Mouse (Mus musculus) left cerebral cortex, adult 9 months (tissue): Measurements from ENCODE around the gene Grin1.

Experiments
- DNase-seq, 2 experiments: peaks; one replicate each; pipeline ENCODE4 v3.0.0; 2022; ENCODE audit warnings: low spot score in 2 of 2

The Grin1 gene

DNA sequence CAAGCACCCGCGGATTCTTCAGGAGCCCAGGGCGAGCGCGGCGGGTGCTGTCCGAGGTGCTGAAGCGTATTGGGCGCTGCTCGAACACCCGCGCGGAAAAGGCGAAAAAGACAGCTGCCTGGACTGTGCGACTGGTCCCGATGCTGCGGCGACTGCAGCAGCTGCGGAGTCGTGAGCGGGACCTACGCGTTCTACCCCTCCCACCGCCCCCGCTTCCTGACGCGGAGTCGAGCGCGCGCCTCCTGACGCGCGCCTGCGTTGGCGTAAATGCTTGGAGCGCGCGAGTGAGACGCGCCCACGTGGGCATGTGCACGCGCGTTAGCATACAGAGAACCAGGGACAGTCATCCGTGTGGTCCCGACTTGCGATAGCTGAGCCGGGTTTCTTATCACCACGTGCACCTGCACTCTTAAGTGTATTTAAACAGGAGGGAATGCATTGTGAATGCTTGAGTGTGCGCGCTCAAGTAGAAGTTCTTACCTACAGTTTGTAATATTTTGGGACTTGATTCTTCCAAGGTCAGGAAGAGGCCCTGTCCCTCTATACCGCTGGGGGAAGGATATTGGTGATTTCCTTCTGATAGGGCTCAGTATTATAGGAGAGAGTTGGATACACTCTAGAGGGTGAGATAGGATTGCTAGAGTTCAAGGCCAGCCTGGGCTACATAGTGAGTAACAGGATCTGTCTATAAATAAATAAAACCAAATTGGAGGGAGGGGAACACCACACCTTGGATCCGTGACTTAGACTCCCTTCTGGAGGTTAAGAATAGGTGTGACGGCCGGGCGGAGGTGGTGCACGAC is at the start of gene Grin1:
Gene Grin1, minus strand, starts transcription at position 217 of the 803 bp plus-strand sequence.
- DNase-seq, result peak; percentile 80 to 92

- DNase-seq, result peak in 1 of 2 experiments; percentile 62
These were observed 46.2 kb upstream of the Grin1 start, which contains the start of gene Uap1l1 for GRCm38 (mm10) chr2:25365091-25365761. Gene Uap1l1, minus strand, starts transcription at chr2:25365682.

DNA sequence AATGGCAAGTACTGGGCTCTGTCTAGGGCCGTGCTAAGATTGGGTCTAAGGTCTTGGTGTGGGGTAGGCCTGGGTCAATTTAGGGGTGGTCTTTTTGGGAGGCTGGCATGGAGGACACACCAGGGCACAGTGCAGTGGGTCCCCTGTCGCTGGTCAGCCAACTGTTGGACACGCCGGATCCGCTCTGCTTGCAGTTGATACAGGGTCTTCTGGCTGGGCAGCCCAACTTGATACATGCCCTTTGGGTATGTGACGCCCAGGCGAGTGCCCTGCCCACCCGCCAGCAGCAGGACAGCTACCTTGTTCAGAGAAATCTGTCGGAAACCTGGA is 45.7 kb upstream of the Grin1 start:
- DNase-seq, result no peak

GRCm38 (mm10) chr2:25364313-25364712 is 45.3 kb upstream of the Grin1 start:
- DNase-seq, result no peak

GRCm38 (mm10) chr2:25363478-25364178 is 44.6 kb upstream of the Grin1 start:
- DNase-seq, result no peak

DNA sequence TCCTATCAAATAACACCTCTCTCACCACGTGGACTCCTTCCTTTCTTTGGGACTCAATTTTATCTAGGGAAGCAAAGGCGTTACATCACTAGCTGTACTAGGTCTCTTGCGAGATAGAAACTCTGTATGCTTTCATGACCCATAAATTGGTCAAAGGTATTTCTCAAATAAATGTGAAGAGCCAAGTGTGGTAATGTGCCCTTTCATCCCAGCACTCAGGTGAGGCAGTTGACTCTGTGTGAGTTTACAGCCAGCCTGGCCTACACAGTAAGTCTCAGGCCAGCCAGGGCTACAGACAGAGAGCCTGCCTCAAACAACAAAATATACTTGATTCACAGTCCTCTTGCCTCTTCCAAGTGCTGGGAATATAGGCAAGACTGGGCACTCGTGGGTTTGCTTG is 40.9 kb upstream of the Grin1 start:
- no peak for DNase-seq

DNA sequence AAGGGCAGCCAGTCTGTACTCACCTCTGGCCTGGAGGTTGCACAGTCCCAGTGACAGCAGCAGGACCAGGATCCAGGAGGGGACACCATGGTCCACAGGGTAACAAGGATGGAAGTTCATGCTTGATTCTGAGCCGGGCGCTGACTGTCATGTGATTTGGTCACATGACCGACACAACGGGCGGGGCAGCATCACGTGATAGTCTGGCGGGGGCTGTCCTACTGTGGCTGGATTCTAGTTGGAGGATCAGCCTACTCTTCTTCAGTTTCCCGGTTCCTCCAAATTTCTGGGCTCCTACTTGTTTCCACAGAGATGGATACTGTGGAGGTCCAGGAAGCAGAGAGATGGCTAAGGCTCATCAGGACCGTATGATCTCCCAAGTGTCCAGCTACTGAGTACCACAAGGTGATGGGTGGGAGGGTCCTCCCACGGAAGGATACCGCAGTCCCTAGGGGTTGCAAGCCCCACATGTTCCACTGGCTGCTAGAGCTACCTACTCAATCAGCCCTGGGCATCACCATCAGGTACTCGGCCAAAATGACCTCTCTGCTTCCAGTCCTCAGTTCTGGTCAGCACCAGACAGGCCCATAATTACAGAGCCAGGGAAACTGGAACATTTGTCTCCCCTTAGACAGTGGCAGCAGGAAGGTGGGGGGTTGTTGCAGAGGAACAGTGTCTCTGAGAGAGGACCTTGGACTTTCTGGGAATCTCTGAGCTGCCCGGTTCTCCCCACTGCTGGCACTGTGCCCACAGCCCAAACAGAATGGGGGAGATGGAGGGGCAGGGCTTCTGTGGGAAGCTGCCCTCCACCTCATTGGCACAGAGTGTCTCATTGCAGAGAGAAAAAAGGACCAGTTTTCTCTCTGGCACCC is 37.5 kb upstream of the Grin1 start, which contains the start of gene Dpp7:
Gene Dpp7, minus strand, starts transcription at position 152 of the 872 bp plus-strand sequence.
- peak; percentile 67 to 86 for DNase-seq

DNA sequence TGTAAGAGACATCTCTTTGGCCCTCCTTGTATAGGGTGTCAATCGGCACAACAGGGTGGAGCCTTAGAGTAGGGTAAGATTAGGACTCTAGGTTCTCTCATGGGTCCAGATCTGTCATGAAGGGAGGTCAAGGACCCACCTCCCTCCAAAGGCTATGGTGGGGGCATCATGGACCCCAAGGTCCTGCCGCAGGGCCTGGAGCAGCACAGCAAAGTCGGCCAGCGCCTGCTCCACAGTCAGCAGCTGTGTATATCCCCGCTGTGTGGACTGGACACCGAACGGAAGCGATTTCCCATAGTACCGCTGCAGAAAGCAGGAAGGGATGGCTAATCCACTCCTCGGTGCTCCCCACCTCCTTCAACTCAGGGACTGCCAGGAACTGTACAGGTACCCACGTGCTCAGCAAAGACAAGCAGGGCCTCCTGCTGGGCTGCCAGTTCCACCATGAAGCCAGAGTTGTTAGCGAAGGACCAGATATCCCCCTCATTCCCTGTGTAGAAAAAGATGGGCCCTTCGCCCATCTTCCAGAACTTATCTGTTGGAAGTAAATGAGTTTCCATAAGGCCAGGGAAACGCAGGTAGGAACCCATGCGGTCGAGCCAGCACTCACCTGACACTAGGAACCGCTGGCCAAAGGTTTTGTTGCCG is 36.6 kb upstream of the Grin1 start:
- no peak for DNase-seq

DNA sequence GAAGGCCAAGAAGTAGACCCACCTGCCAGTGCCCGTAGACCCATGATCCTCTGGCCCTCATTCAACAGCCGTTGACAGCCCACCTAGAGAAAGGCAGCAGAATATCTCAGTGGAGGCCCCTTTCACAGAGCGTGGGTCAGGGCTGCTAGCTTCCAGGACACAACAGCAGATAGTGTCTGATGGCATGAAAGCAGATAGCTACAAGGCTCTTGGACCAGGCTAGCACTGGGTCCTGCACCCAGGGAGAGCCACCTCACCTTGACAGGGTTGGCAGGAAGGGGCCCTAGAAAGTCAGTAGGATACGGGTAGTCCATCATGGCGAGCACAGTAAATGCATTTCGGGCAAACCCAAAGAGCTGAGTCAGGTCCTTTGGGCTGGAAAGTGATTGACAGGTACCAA is 35.2 kb upstream of the Grin1 start:
- DNase-seq, result no peak

GRCm38 (mm10) chr2:25350701-25351100 is 31.7 kb upstream of the Grin1 start:
- no peak for DNase-seq

DNA sequence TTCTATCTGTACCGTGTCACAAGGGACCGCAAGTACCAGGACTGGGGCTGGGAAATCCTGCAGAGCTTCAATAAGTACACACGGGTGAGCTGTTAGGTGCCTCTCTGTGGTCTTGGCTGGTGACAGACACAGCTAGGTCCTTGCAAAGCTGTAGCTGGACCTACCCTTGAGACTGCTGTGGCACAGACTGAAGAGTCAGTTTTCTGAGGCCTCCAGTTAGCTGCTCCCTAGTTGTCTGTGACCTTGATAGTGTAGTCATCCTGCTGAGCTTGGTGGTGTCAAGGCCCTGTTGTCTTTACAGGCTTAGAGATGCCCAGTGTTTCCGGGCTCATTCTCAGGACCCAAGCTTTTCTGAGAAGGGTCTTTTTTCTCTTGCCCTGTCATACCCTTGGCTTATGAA is 30.5 kb upstream of the Grin1 start:
- DNase-seq, result no peak

GRCm38 (mm10) chr2:25348162-25348561 is 29.2 kb upstream of the Grin1 start:
- DNase-seq, result no peak

DNA sequence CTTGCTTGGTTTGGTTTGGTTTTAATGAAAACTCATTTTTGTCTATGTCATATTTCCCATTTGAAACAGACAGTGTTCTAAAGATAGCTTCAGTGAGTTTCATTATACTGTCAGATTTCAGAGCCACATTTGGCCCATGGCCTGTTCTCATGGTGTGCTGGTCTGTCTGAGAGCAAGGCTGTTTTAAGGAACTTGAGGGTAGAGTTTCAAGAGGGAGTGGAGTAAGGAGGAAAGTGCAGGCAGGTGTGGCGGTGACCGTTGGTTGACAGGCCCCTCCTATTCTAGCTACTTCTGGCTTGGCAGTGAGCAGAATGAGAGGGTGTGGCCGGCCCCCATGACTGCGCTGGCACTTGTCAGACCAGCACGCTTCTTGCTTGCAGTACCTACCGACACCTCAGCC is 19.3 kb upstream of the Grin1 start:
- DNase-seq, result no peak

DNA sequence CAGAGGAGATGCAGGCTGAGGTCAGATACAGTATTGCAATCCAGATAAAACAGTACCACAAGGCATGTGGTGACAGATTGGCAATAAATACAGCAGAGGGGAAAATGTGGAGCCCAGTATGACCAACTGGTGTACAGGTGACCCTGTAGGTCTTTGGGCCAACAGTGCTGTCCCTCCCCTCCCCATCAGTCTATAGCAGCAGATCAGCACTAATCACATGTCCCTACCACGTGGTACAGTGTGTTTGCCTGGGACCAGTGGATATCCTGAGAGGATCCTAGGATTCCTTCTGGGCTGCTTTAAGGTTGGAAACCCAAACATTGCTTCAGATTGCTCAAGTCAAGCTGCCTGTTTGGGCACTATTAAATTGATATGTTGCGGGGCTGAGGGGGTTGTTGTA is 14.6 kb upstream of the Grin1 start:
- DNase-seq, result no peak

GRCm38 (mm10) chr2:25332286-25333160 is 13.5 kb upstream of the Grin1 start, which contains the start of gene Man1b1:
Gene Man1b1, plus strand, starts transcription at chr2:25332338.
- peak; percentile 97 to 99 for DNase-seq

- DNase-seq, result no peak
These were observed 12.5 kb upstream of the Grin1 start for GRCm38 (mm10) chr2:25331470-25331869.

DNA sequence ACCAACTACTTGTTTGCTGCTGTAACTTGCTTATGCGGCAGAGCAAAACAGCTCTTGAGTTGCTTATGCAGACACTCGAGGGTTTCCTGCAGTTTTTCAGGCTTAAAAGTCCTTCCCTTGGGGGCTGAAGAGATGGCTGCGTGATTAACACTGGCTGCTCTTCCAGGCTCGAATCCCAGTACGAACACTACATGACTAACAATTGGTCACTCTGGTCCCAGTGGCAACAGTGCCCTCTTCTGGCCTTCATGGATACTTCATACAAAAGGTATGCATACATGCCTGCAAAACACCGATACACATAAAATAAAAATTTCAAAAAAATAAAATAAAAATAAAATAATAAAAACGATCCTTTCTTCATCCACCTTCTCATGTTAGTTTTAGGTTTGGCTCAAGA is 9.5 kb upstream of the Grin1 start:
- no peak for DNase-seq

- DNase-seq, result no peak
These were observed 7.0 kb upstream of the Grin1 start for GRCm38 (mm10) chr2:25326036-25326435.

DNA sequence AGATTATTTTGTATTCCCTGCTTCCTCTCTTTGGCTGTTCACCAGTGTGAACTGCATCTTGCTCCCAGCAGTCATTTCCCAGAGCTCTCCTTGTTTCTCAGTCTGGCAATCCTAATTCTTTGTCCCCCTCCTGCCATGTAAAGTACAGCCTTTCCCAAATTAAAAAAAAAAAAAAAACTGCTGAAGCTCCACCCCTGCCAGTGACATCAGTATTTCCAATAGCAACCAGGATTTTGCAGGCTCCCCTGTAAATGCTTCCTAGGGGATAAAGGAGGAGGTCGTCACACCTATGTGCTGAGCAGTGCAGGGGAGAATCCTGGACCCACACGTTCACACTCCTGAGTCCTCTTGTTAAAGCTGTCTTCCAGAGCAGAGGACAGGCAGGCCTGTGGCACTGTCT is 1.1 kb upstream of the Grin1 start:
- DNase-seq, result no peak
